Mouse (Mus musculus) thymus, adult 2 months (tissue): ENCODE measurements around the gene Mn1.

Experiments used
- CTCF ChIP-seq: fragments of 200-500 bp; IDR thresholded peaks from 2 replicates; pipeline ENCODE4 v1.5.1; 2012; ENCODE audit warnings: mild to moderate bottlenecking, control low read depth, low read length, moderate library complexity, borderline replicate concordance; ENCODE audit not compliant: control insufficient read depth, poor library complexity, insufficient read depth; ENCODE audit errors: extremely low read depth
- POLR2A ChIP-seq: fragments of 200-500 bp; IDR thresholded peaks from 2 replicates; pipeline ENCODE4 v1.6.1; 2012; ENCODE audit warnings: mild to moderate bottlenecking, low read length, control low read depth, moderate library complexity; ENCODE audit not compliant: control insufficient read depth, poor library complexity, insufficient read depth; ENCODE audit errors: extremely low read depth

GRCm38 (mm10) chr5:111378126-111378993, 38.8 kb upstream of the Mn1 start:
- TF ChIP-seq CTCF, result no peak
- no peak for TF ChIP-seq POLR2A
